Mouse (Mus musculus): Measurements from ENCODE around the gene Med20.
A peak's percentile ranks its signal among the peaks of the same experiment; 100 is the strongest.

- peak; percentile 74 for TF ChIP-seq CTCF (IDR thresholded peaks at IDR 0.05; ENCODE audit: low read depth)
- TF ChIP-seq EP300 (IDR thresholded peaks at IDR 0.05; ENCODE audit: low read depth): no peak
Observed at GRCm38 (mm10) chr17:47627791-47628190, 16.4 kb downstream of the Med20 start.

All from liver, embryonic 14.5 days (tissue).